Mouse (Mus musculus) heart, embryonic 14.5 days (tissue): ENCODE results near the gene Cbs. TPM values are rescaled to one million over a fixed set of nuclear protein-coding genes. Genes with fewer than 3 reads are reported as not detected.

Experiments used
- ATAC-seq: fragments of 200-750 bp; cut with Nextera tagmentation; 2 replicates; pipeline ENCODE4 v1.8.0; 2017; ENCODE audit warnings: low read depth, moderate TSS enrichment; ENCODE audit not compliant: insufficient number of reproducible peaks, insufficient read depth, low FRiP score
- H3K27ac ChIP-seq, 2 experiments: fragments of 200-500 bp in 1 of 2; fragments of 300-500 bp in 1 of 2; sonication (generic) in 1 of 2; replicated peaks in 1 of 2; 2 replicates each; pipeline ENCODE4 v1.5.1; 2012 to 2014; ENCODE audit warnings: low read depth in 2 of 2, low read length in 2 of 2, control low read depth in 1 of 2, mild to moderate bottlenecking in 1 of 2, mixed read lengths in 1 of 2; ENCODE audit not compliant: control insufficient read depth in 1 of 2, insufficient read depth in 1 of 2
- H3K27me3 ChIP-seq: fragments of 300-500 bp; sonication (generic); 2 replicates; pipeline ENCODE4 v1.6.1; 2014; ENCODE audit warnings: mild to moderate bottlenecking, low read length, control low read depth; ENCODE audit not compliant: control insufficient read depth, insufficient read depth
- H3K36me3 ChIP-seq: fragments of 300-500 bp; sonication (generic); 2 replicates; pipeline ENCODE4 v1.6.1; 2014; ENCODE audit warnings: mild to moderate bottlenecking, control low read depth, low read length, mixed read lengths; ENCODE audit not compliant: control insufficient read depth, insufficient read depth
- H3K4me1 ChIP-seq, 2 experiments: fragments of 200-500 bp in 1 of 2; fragments of 300-500 bp in 1 of 2; sonication (generic) in 1 of 2; 2 replicates each; pipeline ENCODE4 v1.6.1; 2012 to 2014; ENCODE audit warnings: low read length in 2 of 2, control low read depth in 1 of 2, mixed read lengths in 1 of 2; ENCODE audit not compliant: control insufficient read depth in 2 of 2, insufficient read depth in 2 of 2
- H3K4me2 ChIP-seq: fragments of 300-500 bp; sonication (generic); 2 replicates; pipeline ENCODE4 v1.6.1; 2014; ENCODE audit warnings: mild to moderate bottlenecking, low read length
- H3K4me3 ChIP-seq, 2 experiments: fragments of 200-500 bp in 1 of 2; fragments of 300-500 bp in 1 of 2; sonication (generic) in 1 of 2; 2 replicates each; pipeline ENCODE4 v1.5.1; 2012 to 2014; ENCODE audit warnings: low read length in 2 of 2, mild to moderate bottlenecking in 2 of 2, control low read depth in 1 of 2, low read depth in 1 of 2, moderate library complexity in 1 of 2; ENCODE audit not compliant: control insufficient read depth in 1 of 2, insufficient read depth in 1 of 2
- H3K9ac ChIP-seq: fragments of 300-500 bp; sonication (generic); 2 replicates; pipeline ENCODE4 v1.6.1; 2014; ENCODE audit warnings: mild to moderate bottlenecking, low read length
- H3K9me3 ChIP-seq: fragments of 300-500 bp; sonication (generic); 2 replicates; pipeline ENCODE4 v1.6.1; 2016; ENCODE audit warnings: low read length, control low read depth; ENCODE audit not compliant: control insufficient read depth
- WGBS: fragments of 180-500 bp; shearing (Covaris S2); extraction: QIAGEN DNeasy Blood & Tissue Kit; methylation state at CpG from one replicate; pipeline ENCODE4 v1.1.7; 2014; 5-methylcytosine and 5-hydroxymethylcytosine counted together
- polyA plus RNA-seq: library from polyadenylated mRNA; unstranded; fragments of >200 nt; fragmentation: Nextera tagmentation; extraction: Ambion mirVana; gene quantifications from 2 replicates; pipeline ENCODE4 v1.2.1, GENCODE M21; 2014

Gene Cbs
- polyA plus RNA-seq, 1 experiment from 2014 or later = 0.96 TPM

DNA sequence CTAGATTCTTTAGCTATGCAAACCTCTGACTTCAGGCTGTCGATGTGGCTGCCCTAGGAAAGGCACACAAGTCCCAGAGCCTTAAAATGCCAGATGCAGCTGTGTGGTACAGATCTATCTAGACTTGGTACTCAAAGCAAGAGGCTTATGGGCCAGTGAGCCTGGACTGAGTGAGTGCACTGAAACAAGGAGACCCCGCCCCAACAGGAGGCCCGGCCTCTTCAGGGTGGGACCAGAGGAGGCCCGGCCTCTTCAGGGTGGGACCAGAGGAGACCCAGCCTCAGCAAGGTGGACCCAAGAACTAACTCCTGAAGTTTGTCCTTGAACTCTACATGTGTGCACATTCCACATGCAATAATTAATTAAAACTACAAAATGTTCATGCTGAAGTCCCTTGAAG is 5.9 kb upstream of the Cbs start:
- Histone ChIP-seq H3K9ac (no peak overlapping the region), H3K4me3 (no peak overlapping the region), H3K4me1 (peaks cover 2 to 10% of the 10 kb centered on the region in 2 experiments; a peak in 3 of 4 replicates), H3K9me3 (no peaks in the 10 kb centered on the region), H3K36me3 (peaks cover 24% of the 10 kb centered on the region), H3K27me3 (no peaks in the 10 kb centered on the region), H3K27ac (no peak overlapping the region), H3K4me2 (no peak overlapping the region)
- no peak for ATAC-seq
- WGBS = 65% methylated on average over 4 of the region's 4 CpGs

GRCm38 (mm10) chr17:31642331-31642730 is 5.3 kb upstream of the Cbs start:
- WGBS = 49% methylated on average over 8 of the region's 8 CpGs
- Histone ChIP-seq H3K4me2 (no peak overlapping the region), H3K4me1 (peaks cover 8 to 12% of the 10 kb centered on the region in 2 experiments; a peak in 3 of 4 replicates), H3K27me3 (no peaks in the 10 kb centered on the region), H3K4me3 (no peak overlapping the region), H3K36me3 (peaks cover 18% of the 10 kb centered on the region), H3K9me3 (no peaks in the 10 kb centered on the region), H3K9ac (no peak overlapping the region), H3K27ac (no peak overlapping the region)
- no peak for ATAC-seq

DNA sequence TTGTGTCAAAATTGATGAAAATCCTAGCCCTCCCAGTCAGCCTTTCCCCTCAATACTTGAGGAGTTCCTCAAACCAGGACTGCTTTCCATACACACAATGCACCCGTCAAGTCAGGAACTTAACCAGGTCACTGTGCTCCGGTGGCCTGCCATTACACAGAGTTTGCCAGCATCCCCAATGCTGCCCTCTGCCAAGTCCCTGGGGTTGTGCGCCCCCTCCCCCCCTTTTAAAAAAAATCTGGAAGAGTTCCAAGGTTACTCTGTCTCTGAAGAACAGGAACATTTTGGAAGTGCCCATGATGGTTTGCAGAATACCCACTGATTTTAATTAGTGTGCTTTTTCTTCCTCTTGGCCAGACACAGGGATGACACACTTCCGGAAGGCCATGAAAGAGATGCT is 2.6 kb upstream of the Cbs start:
- no peak for ATAC-seq
- peaks cover 12% of the 10 kb centered on the region for H3K27me3 ChIP-seq
- 41% methylated on average over 4 of the region's 4 CpGs for WGBS
- no peak overlapping the region for H3K27ac ChIP-seq
- H3K9me3 ChIP-seq = no peaks in the 10 kb centered on the region
- peaks cover 17 to 23% of the 10 kb centered on the region in 2 experiments for H3K4me1 ChIP-seq
- H3K36me3 ChIP-seq = no peaks in the 10 kb centered on the region
- H3K4me3 ChIP-seq = no peak overlapping the region
- H3K9ac ChIP-seq = no peak overlapping the region
- no peak overlapping the region for H3K4me2 ChIP-seq

GRCm38 (mm10) chr17:31637866-31638570 is 980 bp upstream of the Cbs start:
- H3K27ac ChIP-seq = no peak overlapping the region
- 55% methylated on average over 9 of the region's 9 CpGs for WGBS
- no peak overlapping the region for H3K4me3 ChIP-seq
- H3K9ac ChIP-seq = no peak overlapping the region; the same call in 1 of the 2 replicates
- peaks cover 12% of the 10 kb centered on the region for H3K27me3 ChIP-seq
- no peaks in the 10 kb centered on the region for H3K9me3 ChIP-seq
- no peaks in the 10 kb centered on the region for H3K36me3 ChIP-seq
- H3K4me2 ChIP-seq = no peak overlapping the region
- ATAC-seq = no peak
- peaks cover 17 to 23% of the 10 kb centered on the region in 2 experiments for H3K4me1 ChIP-seq

- Histone ChIP-seq H3K27ac (no peak overlapping the region), H3K9me3 (no peaks in the 10 kb centered on the region), H3K4me2 (peak overlapping the region; percentile 97), H3K4me3 (peak overlapping the region; percentile 45 to 49), H3K36me3 (no peaks in the 10 kb centered on the region), H3K4me1 (peaks cover 17 to 23% of the 10 kb centered on the region in 2 experiments), H3K9ac (peak overlapping the region; percentile 55), H3K27me3 (peaks cover 12% of the 10 kb centered on the region)
- 4% methylated on average over 45 of the region's 45 CpGs for WGBS
- ATAC-seq = no peak
Observed at GRCm38 (mm10) chr17:31636277-31636941, 629 bp downstream of the Cbs start.

DNA sequence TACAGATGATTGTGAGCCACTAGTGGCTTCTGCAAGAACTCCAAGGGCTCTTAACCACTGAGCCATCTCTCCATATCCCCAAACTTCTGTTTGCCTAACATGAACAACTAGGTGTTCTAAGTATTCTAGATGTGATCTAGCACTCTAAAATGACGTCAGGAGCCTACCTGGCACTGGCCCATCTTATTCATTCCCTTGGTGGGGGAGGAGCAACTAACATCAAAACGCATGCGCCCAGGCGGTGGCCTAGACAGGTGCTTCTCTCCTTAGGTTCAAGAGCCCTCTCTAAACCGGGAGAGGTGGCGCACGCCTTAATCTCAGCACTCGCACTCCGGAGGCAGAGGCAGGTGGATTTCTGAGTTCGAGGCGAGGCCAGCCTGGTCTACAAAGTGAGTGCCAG is 1.3 kb downstream of the Cbs start:
- H3K4me1 ChIP-seq = peaks cover 17 to 23% of the 10 kb centered on the region in 2 experiments
- no peak overlapping the region for H3K9ac ChIP-seq
- no peaks in the 10 kb centered on the region for H3K36me3 ChIP-seq
- no peak overlapping the region for H3K4me2 ChIP-seq
- no peaks in the 10 kb centered on the region for H3K9me3 ChIP-seq
- peaks cover 12% of the 10 kb centered on the region for H3K27me3 ChIP-seq
- H3K4me3 ChIP-seq = no peak overlapping the region
- no peak for ATAC-seq
- WGBS = 42% methylated on average over 11 of the region's 11 CpGs
- no peak overlapping the region for H3K27ac ChIP-seq

- H3K27ac ChIP-seq = no peak overlapping the region
- no peaks in the 10 kb centered on the region for H3K9me3 ChIP-seq
- H3K4me1 ChIP-seq = peaks cover 17 to 22% of the 10 kb centered on the region in 2 experiments
- no peaks in the 10 kb centered on the region for H3K36me3 ChIP-seq
- H3K27me3 ChIP-seq = peaks cover 12% of the 10 kb centered on the region
- H3K9ac ChIP-seq = no peak overlapping the region
- ATAC-seq = no peak
- 69% methylated on average over 5 of the region's 5 CpGs for WGBS
- H3K4me3 ChIP-seq = no peak overlapping the region
- no peak overlapping the region for H3K4me2 ChIP-seq
Observed at GRCm38 (mm10) chr17:31634896-31635295, 2.1 kb downstream of the Cbs start.
